Mouse (Mus musculus): ENCODE data around the gene Dgkq.
A peak's percentile ranks its signal among the peaks of the same experiment; 100 is the strongest.

The Dgkq gene

GRCm38 (mm10) chr5:108668977-108669936 is at the start of gene Dgkq:
Gene Dgkq, minus strand, starts transcription at chr5:108669672.
- DNase-seq, result peak; percentile 94

GRCm38 (mm10) chr5:108718051-108718450 is 48.6 kb upstream of the Dgkq start:
- DNase-seq, result no peak

- no peak for DNase-seq
These were observed 46.5 kb upstream of the Dgkq start for GRCm38 (mm10) chr5:108715974-108716373.

GRCm38 (mm10) chr5:108714149-108714548 is 44.7 kb upstream of the Dgkq start:
- no peak for DNase-seq

GRCm38 (mm10) chr5:108713691-108714090 is 44.2 kb upstream of the Dgkq start:
- DNase-seq, result no peak

GRCm38 (mm10) chr5:108713096-108713495 is 43.6 kb upstream of the Dgkq start:
- DNase-seq, result no peak

GRCm38 (mm10) chr5:108711968-108712367 is 42.5 kb upstream of the Dgkq start:
- no peak for DNase-seq

GRCm38 (mm10) chr5:108708981-108709731 is 39.7 kb upstream of the Dgkq start:
- no peak for DNase-seq

- DNase-seq, result peak; percentile 88
These were observed 38.9 kb upstream of the Dgkq start for GRCm38 (mm10) chr5:108708419-108708818.

- no peak for DNase-seq
These were observed 38.3 kb upstream of the Dgkq start for GRCm38 (mm10) chr5:108707758-108708157.

- no peak for DNase-seq
These were observed 34.5 kb upstream of the Dgkq start for GRCm38 (mm10) chr5:108703754-108704626.

- DNase-seq, result no peak
These were observed 32.0 kb upstream of the Dgkq start for GRCm38 (mm10) chr5:108701341-108702021.

- no peak for DNase-seq
These were observed 30.9 kb upstream of the Dgkq start for GRCm38 (mm10) chr5:108700346-108700745.

GRCm38 (mm10) chr5:108697341-108697753 is 27.9 kb upstream of the Dgkq start:
- DNase-seq, result no peak

- peak; percentile 34 for DNase-seq
These were observed 27.1 kb upstream of the Dgkq start for GRCm38 (mm10) chr5:108696542-108696941.

- DNase-seq, result no peak
These were observed 26.4 kb upstream of the Dgkq start for GRCm38 (mm10) chr5:108695861-108696260.

GRCm38 (mm10) chr5:108694352-108695261 is 25.1 kb upstream of the Dgkq start:
- peak; percentile 72 for DNase-seq

- peak; percentile 82 for DNase-seq
These were observed 24.4 kb upstream of the Dgkq start for GRCm38 (mm10) chr5:108693872-108694288.

- peak; percentile 78 for DNase-seq
These were observed 22.8 kb upstream of the Dgkq start, which contains the start of gene Fgfrl1 for GRCm38 (mm10) chr5:108692271-108692670. Gene Fgfrl1, plus strand, starts transcription at chr5:108692382.

GRCm38 (mm10) chr5:108691152-108691551 is 21.7 kb upstream of the Dgkq start:
- DNase-seq, result no peak

GRCm38 (mm10) chr5:108689091-108689490 is 19.6 kb upstream of the Dgkq start:
- no peak for DNase-seq

All from kidney, adult 9 months (tissue).